Mouse (Mus musculus) lung, adult 2 months (tissue): ENCODE measurements around the gene Gm14440. TPM values are rescaled to one million over a fixed set of nuclear protein-coding genes. Genes with fewer than 3 reads are reported as not detected.
"Not testable (repeated sequence)": the region's sequence is repeated elsewhere in the genome, so short reads cannot be mapped to it uniquely, and the experiment has no call there.

Experiments
- DNase-seq: peaks from one replicate; pipeline ENCODE4 v3.0.0; 2022
- H3K4me1 ChIP-seq: fragments of 200-500 bp; 2 replicates; pipeline ENCODE4 v1.6.1; 2011; ENCODE audit warnings: low read length; ENCODE audit not compliant: control insufficient read depth, insufficient read depth
- H3K4me3 ChIP-seq: fragments of 200-500 bp; replicated peaks from 2 replicates; pipeline ENCODE3; 2011; ENCODE audit warnings: low read depth, mild to moderate bottlenecking, control low read depth, low read length; ENCODE audit errors: extremely low read depth
- WGBS: fragments of 180-500 bp; shearing (Covaris S2); methylation state at CpG from one replicate; pipeline ENCODE4 v1.1.7; 2018; 5-methylcytosine and 5-hydroxymethylcytosine counted together
- polyA plus RNA-seq: library from polyadenylated mRNA; depleted of rRNA; stranded (reverse); fragments of >200 nt; gene quantifications from 2 replicates; pipeline ENCODE4 v1.2.3, GENCODE M21; 2012; rRNA removed

Gm14440 gene
- not detected in 2 replicates for polyA plus RNA-seq

GRCm38 (mm10) chr2:175274825-175275224, at the start of gene Gm14440:
Gene Gm14440 (plus strand): TSS chr2:175275125.
- H3K4me3 ChIP-seq, H3K4me1 ChIP-seq, DNase-seq: not testable (repeated sequence)
- WGBS = no CpG with 5 or more reads among the region's 6 CpGs

Other genes starting within 250 kb of the Gm14440 start
- gene Gm14393, start 207.3 kb upstream of the Gm14440 start, polyA plus RNA-seq = not detected in 2 replicates
- 0.66 and 1.1 TPM in 2 replicates for gene Gm14399, start 133.1 kb upstream of the Gm14440 start, polyA plus RNA-seq
- gene Gm14443, start 99.3 kb upstream of the Gm14440 start, polyA plus RNA-seq = 0.08 and 0.15 TPM in 2 replicates
- 2.5 and 6.2 TPM in 2 replicates for gene Gm14391, start 68.2 kb upstream of the Gm14440 start, polyA plus RNA-seq
- 1.2 and 2.1 TPM in 2 replicates for gene Gm4631, start 63.1 kb downstream of the Gm14440 start, polyA plus RNA-seq
- 0.46 and 1.2 TPM in 2 replicates for gene Zfp968, start 97.3 kb downstream of the Gm14440 start, polyA plus RNA-seq
- gene Gm4724, start 160.7 kb downstream of the Gm14440 start, polyA plus RNA-seq = 3.5 and 7.0 TPM in 2 replicates
- 0.24 and 0.57 TPM in 2 replicates for gene Zfp965, start 194.9 kb downstream of the Gm14440 start, polyA plus RNA-seq